Mouse (Mus musculus): Measurements from ENCODE around the gene Dgcr2. TPM values are rescaled to one million over a fixed set of nuclear protein-coding genes. Genes with fewer than 3 reads are reported as not detected.

Gene Dgcr2
- 28.0 and 40.9 TPM in 2 replicates for total RNA-seq (2023)

GRCm38 (mm10) chr16:17898462-17898861, at the start of gene Dgcr2, which contains the start of gene Tssk2:
Gene Dgcr2, minus strand, starts transcription at chr16:17898562.
Gene Tssk2, plus strand, starts transcription at chr16:17898637.

GRCm38 (mm10) chr16:17928087-17928580, 29.8 kb upstream of the Dgcr2 start, which contains the start of gene Slc25a1:
Gene Slc25a1, minus strand, starts transcription at chr16:17928219.

GRCm38 (mm10) chr16:17914307-17915249, 16.2 kb upstream of the Dgcr2 start, which contains the start of gene Gsc2:
Gene Gsc2, minus strand, starts transcription at chr16:17915059.

DNA sequence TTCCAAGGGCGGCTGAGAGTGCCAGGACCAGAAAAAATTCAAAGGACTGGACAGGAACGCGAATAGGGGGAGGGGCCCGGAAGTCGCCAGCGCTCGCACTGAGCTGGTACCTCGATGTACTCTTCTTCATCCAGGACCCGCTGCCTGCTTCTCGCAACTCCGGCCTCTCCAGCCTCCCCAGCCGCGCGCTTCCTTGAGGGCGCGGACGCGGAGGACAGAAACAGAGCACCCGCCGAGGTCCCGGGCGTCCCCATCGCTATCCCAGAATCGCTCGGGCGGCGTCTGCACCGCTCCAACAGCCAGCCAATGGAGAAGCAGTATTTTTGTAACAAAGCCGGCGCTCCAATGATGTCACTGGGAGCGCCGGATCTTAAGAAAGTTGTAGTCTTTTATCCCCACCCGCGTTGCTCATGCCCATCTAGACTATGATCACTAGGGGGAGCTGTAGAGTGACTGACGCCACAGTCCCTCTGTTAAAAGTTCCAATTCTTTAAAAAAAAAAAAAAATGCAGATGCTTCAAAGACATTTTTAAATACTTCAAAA, 12.8 kb upstream of the Dgcr2 start, which contains the start of gene Ess2:
TSS of gene Ess2 (minus strand) at position 297 of the 544 bp plus-strand sequence.

DNA sequence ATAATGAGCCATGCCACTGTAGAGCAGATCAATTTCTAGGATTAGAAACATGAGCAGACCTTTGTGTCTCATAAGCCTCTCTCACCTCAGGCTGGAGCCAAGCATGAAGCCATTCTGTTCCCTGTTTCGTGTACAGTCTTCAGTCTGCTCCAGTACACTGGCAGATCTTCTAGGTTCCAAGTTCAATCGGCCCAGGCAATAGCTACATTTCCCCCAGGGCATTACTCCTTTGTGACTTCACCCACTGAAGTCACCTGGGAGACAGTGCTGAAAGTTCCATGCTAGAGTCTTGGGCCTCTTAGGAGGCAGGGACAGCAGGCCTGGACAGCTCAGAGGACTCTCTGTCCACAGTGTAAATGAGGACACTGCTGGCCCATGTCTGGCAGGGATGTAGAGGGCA, 4.4 kb downstream of the Dgcr2 start, which contains the start of gene Tssk1:
TSS of gene Tssk1 (plus strand) at position 301 of the 400 bp plus-strand sequence.

DNA sequence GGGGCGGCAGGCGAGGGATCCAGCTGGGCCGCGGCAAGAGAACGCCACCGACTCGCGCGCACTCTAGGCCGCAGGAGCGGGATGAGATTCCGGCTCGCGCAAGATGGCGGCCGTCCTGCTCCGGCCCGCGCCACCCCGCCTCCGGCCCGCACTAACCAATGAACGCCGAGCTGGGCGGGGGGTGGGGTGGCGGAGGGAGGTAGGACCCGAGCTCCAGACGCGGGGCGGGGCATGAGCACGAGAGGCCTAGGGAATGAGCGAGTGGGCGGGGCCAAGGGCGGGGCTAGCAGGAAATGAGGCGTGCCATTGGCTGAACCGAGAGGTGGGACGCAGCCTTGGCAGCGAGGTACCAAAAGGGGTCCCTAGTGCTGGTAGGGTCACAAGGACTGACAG, 6.8 kb downstream of the Dgcr2 start, which contains the start of gene Gm20518:
TSS of gene Gm20518 (minus strand) at position 105 of the 393 bp plus-strand sequence.

GRCm38 (mm10) chr16:17838051-17838450, 60.3 kb downstream of the Dgcr2 start, which contains the start of gene Car15:
Gene Car15, minus strand, starts transcription at chr16:17838364.

DNA sequence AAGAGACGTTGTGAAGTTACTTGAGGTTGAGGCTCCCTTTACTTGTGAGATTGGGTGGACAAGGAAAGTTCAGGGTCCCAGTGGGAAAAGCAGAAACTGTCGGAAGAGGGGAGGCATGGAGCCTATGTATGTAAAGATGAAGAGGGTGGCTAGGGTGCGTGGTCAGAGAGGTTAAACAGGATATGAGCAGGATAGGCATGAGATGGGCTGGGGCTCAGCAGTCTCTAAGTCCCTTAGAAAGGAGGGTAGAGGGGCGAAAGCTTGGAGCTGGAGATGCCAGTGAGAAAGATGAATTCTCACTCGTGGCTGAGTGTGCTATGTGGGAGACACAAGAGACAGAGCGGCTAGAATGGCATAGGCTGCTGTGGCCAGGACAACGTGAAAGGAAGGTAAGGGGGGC, 65.5 kb downstream of the Dgcr2 start, which contains the start of gene B830017H08Rik:
TSS of gene B830017H08Rik (plus strand) at position 301 of the 400 bp plus-strand sequence.

DNA sequence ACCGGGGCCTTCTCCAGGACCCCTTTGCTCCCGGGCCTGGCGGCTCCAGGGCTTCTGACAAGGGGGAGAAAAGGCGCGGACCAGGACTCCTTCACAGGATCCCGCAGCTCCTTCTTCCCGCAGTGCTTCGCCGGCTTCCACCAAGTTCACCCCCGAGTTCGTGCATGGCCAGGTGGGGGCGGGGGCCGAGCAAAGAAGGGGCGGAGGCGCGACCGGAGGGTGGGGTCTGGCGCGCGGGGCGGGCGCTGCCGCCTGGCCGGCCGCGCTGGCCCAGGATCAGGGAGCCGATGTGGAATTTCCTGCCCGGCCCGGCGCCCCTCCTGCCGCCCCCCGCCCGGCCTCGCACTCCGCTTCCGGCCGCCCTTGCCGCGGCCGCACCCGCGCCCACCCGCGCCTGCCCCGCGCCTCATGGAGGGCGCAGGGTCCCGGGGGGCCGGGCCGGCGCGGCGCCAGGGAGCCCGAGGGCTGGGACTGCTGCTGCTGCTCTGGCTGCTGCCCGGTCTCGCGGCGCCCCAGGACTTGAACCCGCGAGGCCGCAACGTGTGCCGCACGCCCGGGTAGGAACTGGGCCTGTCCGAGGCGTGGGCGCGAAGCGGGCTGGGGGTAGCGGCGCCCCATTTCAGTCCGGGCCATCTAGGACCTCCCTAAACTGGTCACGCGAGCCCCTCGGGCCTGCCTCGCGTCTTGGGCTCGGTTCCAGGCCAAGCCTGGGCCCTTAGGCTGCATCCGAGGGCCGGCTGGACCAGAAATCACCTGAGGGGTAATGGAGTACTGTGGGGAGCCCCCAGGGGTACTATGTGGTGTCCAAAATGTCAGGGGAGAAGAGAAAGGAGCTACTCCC, 101.2 kb downstream of the Dgcr2 start, which contains the start of gene Scarf2:
TSS of gene Scarf2 (plus strand) at position 312 of the 841 bp plus-strand sequence.

Other genes with a start within 250 kb of the Dgcr2 start
- 68.2 and 84.3 TPM in 2 replicates for gene Med15, start 165.7 kb downstream of the Dgcr2 start, total RNA-seq (2023)
- gene Klhl22, start 138.9 kb downstream of the Dgcr2 start, total RNA-seq (2023), result 6.2 and 6.7 TPM in 2 replicates
- gene Scarf2, start 101.3 kb downstream of the Dgcr2 start, total RNA-seq (2023), result 0.25 TPM in 1 of 2 replicates, not detected in the other
- gene B830017H08Rik, start 65.4 kb downstream of the Dgcr2 start, total RNA-seq (2023), result not detected in 2 replicates
- 1.9 and 3.6 TPM in 2 replicates for gene Car15, start 60.2 kb downstream of the Dgcr2 start, total RNA-seq (2023)
- gene Gm20518, start 6.9 kb downstream of the Dgcr2 start, total RNA-seq (2023), result 0.45 and 1.0 TPM in 2 replicates
- gene Tssk1, start 4.3 kb downstream of the Dgcr2 start, total RNA-seq (2023), result not detected in 2 replicates
- not detected in 2 replicates for gene Tssk2, start 75 bp upstream of the Dgcr2 start, total RNA-seq (2023)
- gene Ess2, start 12.8 kb upstream of the Dgcr2 start, total RNA-seq (2023), result 33.3 and 50.8 TPM in 2 replicates
- gene Gsc2, start 16.5 kb upstream of the Dgcr2 start, total RNA-seq (2023), result not detected in 2 replicates
- 8.8 and 12.8 TPM in 2 replicates for gene Slc25a1, start 29.7 kb upstream of the Dgcr2 start, total RNA-seq (2023)
- 1.2 TPM in 1 of 2 replicates, not detected in the other for gene Vpreb2, start 81.9 kb upstream of the Dgcr2 start, total RNA-seq (2023)
- 7.3 and 10.1 TPM in 2 replicates for gene Dgcr6, start 154.3 kb upstream of the Dgcr2 start, total RNA-seq (2023)
- 7.2 and 8.8 TPM in 2 replicates for gene Prodh, start 191.6 kb upstream of the Dgcr2 start, total RNA-seq (2023)
- 0.20 TPM in 1 of 2 replicates, not detected in the other for gene Rtn4r, start 229.1 kb upstream of the Dgcr2 start, total RNA-seq (2023)